Mouse (Mus musculus): ENCODE results near the gene Gnb1. TPM values are rescaled to one million over a fixed set of nuclear protein-coding genes. Genes with fewer than 3 reads are reported as not detected.

Gnb1 gene
- polyA plus RNA-seq, 1 experiment from 2014 or later = 1,252 TPM

DNA sequence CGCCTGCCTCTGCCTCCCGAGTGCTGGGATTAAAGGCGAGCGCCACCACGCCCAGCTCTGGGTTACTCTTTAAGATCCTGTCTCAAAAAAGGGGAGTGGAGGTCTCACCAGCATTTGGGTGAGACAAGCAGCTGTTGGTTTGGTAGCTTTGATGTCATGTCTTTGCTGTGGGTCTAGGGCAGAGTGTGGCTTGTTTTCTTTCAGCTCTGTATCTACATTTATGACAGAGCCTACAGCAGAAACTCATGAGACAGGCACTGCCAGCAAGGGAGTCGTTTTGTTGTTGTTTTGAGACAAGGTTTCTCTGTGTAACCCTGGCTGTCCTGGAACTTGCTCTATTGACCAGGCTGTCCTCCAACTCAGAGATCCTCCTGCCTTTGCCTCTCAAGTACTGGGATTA, 112.6 kb downstream of the Gnb1 start:
- Histone ChIP-seq H3K4me3 (ENCODE audit: low read depth, low read length) (no peak overlapping the region), H3K4me2 (ENCODE audit: low read length) (no peak overlapping the region), H3K27ac (ENCODE audit: low read length) (no peak overlapping the region), H3K27me3 (ENCODE audit: control insufficient read depth, insufficient read depth, low read depth, low read length) (no peaks in the 10 kb centered on the region), H3K4me1 (ENCODE audit: control insufficient read depth, insufficient read depth, low read length) (peaks cover 14% of the 10 kb centered on the region), H3K9ac (ENCODE audit: low read depth, low read length) (no peak overlapping the region), H3K9me3 (replicated peaks; ENCODE audit: control insufficient read depth, low read length, poor library complexity, severe bottlenecking) (no peaks in the 10 kb centered on the region), H3K36me3 (ENCODE audit: control insufficient read depth, insufficient read depth, low read length) (no peaks in the 10 kb centered on the region; the same call in 1 of the 2 replicates)
- ATAC-seq = no peak
- WGBS = 97% methylated on average over 6 of the region's 6 CpGs

DNA sequence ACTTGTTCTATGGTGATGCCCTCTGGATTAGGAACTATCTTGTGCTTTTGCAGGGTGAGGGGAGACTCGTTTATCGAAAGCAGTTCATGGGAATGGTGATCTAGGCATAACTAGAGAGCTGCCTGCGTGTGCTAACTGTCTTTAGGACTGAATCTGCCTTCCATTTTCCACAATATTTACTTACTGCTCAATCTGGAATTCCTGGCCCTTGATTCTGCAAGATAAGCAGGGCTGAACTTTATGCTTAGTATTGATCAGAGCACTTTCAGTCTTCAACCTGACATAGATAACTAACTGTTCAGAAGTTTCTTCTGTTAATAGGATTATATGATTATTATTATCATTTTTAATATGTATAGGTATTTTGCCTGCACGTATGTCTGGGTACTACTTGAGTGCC, 114.0 kb downstream of the Gnb1 start:
- Histone ChIP-seq H3K4me1 (ENCODE audit: control insufficient read depth, insufficient read depth, low read length) (peaks cover 14% of the 10 kb centered on the region), H3K4me3 (ENCODE audit: low read depth, low read length) (no peak overlapping the region), H3K36me3 (ENCODE audit: control insufficient read depth, insufficient read depth, low read length) (peaks cover 2% of the 10 kb centered on the region; the same call in 1 of the 2 replicates), H3K4me2 (ENCODE audit: low read length) (no peak overlapping the region), H3K27ac (ENCODE audit: low read length) (no peak overlapping the region), H3K9me3 (replicated peaks; ENCODE audit: control insufficient read depth, low read length, poor library complexity, severe bottlenecking) (no peaks in the 10 kb centered on the region), H3K27me3 (ENCODE audit: control insufficient read depth, insufficient read depth, low read depth, low read length) (no peaks in the 10 kb centered on the region), H3K9ac (ENCODE audit: low read depth, low read length) (no peak overlapping the region)
- WGBS = 95% methylated on average over 4 of the region's 4 CpGs
- ATAC-seq = no peak

DNA sequence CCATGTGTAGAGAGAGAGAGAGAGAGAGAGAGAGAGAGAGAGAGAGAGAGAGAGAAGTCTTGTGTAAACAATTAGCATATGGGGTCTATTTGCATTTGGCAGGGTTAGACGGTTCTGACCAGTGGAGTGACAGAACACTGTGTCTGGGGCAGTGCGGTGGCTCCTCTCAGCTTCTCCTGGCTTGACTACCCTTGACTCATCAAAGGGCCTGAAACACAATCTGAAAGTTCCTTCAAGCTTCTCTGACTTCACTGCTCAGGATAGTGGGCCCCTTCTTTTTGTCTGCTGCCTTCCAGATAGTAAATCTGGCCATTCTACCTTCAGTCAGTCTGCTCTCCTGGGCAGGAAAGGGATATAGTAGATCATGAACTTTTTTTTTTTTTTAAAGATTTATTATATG, 115.7 kb downstream of the Gnb1 start:
- no peak overlapping the region for H3K4me3 ChIP-seq (ENCODE audit: low read depth, low read length)
- H3K9ac ChIP-seq (ENCODE audit: low read depth, low read length) = no peak overlapping the region
- no peak overlapping the region for H3K27ac ChIP-seq (ENCODE audit: low read length)
- WGBS = 75% methylated on average over 2 of the region's 2 CpGs
- peaks cover 14% of the 10 kb centered on the region for H3K4me1 ChIP-seq (ENCODE audit: control insufficient read depth, insufficient read depth, low read length)
- ATAC-seq = no peak
- H3K4me2 ChIP-seq (ENCODE audit: low read length) = no peak overlapping the region
- peaks cover 14% of the 10 kb centered on the region for H3K36me3 ChIP-seq (ENCODE audit: control insufficient read depth, insufficient read depth, low read length)
- no peaks in the 10 kb centered on the region for H3K9me3 ChIP-seq (replicated peaks; ENCODE audit: control insufficient read depth, low read length, poor library complexity, severe bottlenecking)
- no peaks in the 10 kb centered on the region for H3K27me3 ChIP-seq (ENCODE audit: control insufficient read depth, insufficient read depth, low read depth, low read length)

Other genes with a start within 250 kb of the Gnb1 start
- 69.8 and 70.1 TPM in 2 replicates for gene Faap20, start 241.6 kb upstream of the Gnb1 start, polyA plus RNA-seq (2015; fragmentation: Nextera tagmentation; extraction: Ambion mirVana)
- gene Prkcz, start 130.0 kb upstream of the Gnb1 start, polyA plus RNA-seq (2015; fragmentation: Nextera tagmentation; extraction: Ambion mirVana) = 95.8 and 97.1 TPM in 2 replicates
- gene Gabrd, start 93.2 kb upstream of the Gnb1 start, polyA plus RNA-seq (2015; fragmentation: Nextera tagmentation; extraction: Ambion mirVana) = 0.22 and 0.26 TPM in 2 replicates
- 5.9 and 6.4 TPM in 2 replicates for gene Cfap74, start 82.2 kb upstream of the Gnb1 start, polyA plus RNA-seq (2015; fragmentation: Nextera tagmentation; extraction: Ambion mirVana)
- not detected in 2 replicates for gene Tmem52, start 22.2 kb upstream of the Gnb1 start, polyA plus RNA-seq (2015; fragmentation: Nextera tagmentation; extraction: Ambion mirVana)
- gene Nadk, start 71.0 kb downstream of the Gnb1 start, polyA plus RNA-seq (2015; fragmentation: Nextera tagmentation; extraction: Ambion mirVana) = 77.1 and 79.9 TPM in 2 replicates
- 14.7 and 15.5 TPM in 2 replicates for gene Slc35e2, start 110.1 kb downstream of the Gnb1 start, polyA plus RNA-seq (2015; fragmentation: Nextera tagmentation; extraction: Ambion mirVana)
- gene Cdk11b, start 133.5 kb downstream of the Gnb1 start, polyA plus RNA-seq (2015; fragmentation: Nextera tagmentation; extraction: Ambion mirVana) = 57.2 and 58.9 TPM in 2 replicates
- gene Gm10563, start 154.0 kb downstream of the Gnb1 start, polyA plus RNA-seq (2015; fragmentation: Nextera tagmentation; extraction: Ambion mirVana) = not detected in 2 replicates
- gene Mmp23, start 162.0 kb downstream of the Gnb1 start, polyA plus RNA-seq (2015; fragmentation: Nextera tagmentation; extraction: Ambion mirVana) = 3.1 and 4.6 TPM in 2 replicates
- gene Mib2, start 177.8 kb downstream of the Gnb1 start, polyA plus RNA-seq (2015; fragmentation: Nextera tagmentation; extraction: Ambion mirVana) = 57.3 and 60.9 TPM in 2 replicates
- 11.4 and 12.2 TPM in 2 replicates for gene Fndc10, start 203.0 kb downstream of the Gnb1 start, polyA plus RNA-seq (2015; fragmentation: Nextera tagmentation; extraction: Ambion mirVana)
- 151 and 153 TPM in 2 replicates for gene Ssu72, start 213.4 kb downstream of the Gnb1 start, polyA plus RNA-seq (2015; fragmentation: Nextera tagmentation; extraction: Ambion mirVana)
- gene Tmem240, start 243.4 kb downstream of the Gnb1 start, polyA plus RNA-seq (2015; fragmentation: Nextera tagmentation; extraction: Ambion mirVana) = 22.0 and 25.3 TPM in 2 replicates

All from midbrain, embryonic 16.5 days (tissue).